Mouse (Mus musculus) gonadal fat pad, adult 2 months (tissue): ENCODE measurements at regions not wholly inside any gene's neighbourhood (a gene's known extent, or its start where the extent isn't known, plus 50 kb on each side); places are given as distances from the start of the nearest gene placed in this dataset.

ENCODE experiments used
- DNase-seq: peaks from one replicate; pipeline ENCODE4 v3.0.0-alpha.2; 2012; ENCODE audit warnings: low read depth

DNA sequence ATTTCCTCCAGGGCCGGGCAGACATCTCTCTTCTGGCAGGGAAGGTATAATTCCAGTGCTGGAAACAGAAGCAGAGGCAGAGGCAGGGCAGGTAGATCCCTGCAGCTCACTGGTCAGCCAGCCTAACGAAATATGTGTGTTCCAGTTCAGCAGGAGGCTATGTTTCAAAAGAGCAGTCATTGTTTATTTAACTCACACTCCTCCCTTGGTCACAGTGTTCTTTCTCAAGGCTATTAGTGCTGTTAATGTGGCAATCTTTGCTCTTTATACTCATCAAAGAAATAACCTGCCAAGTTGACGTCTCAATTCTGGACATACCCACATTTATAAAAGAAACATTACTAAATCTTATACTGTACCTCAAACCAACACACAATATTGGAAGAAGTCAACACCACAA is 253.3 kb upstream of the Adgrl3 start:
- DNase-seq, result peak; percentile 58

DNA sequence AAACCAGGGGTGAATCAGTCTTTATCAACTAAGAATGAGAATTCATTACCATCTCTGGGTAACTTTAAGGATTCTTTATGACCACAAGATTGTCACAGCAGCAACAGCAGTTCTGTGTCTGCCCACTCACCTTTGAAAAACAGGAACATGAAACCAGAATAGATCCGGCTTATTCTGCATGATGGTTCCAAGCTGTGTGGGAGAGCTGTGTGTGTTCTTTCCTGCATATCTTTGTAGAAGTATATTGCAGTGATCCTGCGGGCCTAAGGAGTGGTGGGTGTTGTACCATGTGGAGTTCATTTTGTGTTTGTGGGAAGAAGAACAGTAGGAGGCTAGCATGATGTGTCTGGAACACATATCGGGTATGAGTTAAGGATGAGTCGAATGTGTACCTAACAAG is 236.0 kb upstream of the Adgrl3 start:
- DNase-seq, result peak; percentile 30

GRCm38 (mm10) chr5:80784746-80785145 is 235.2 kb upstream of the Adgrl3 start:
- DNase-seq, result no peak

DNA sequence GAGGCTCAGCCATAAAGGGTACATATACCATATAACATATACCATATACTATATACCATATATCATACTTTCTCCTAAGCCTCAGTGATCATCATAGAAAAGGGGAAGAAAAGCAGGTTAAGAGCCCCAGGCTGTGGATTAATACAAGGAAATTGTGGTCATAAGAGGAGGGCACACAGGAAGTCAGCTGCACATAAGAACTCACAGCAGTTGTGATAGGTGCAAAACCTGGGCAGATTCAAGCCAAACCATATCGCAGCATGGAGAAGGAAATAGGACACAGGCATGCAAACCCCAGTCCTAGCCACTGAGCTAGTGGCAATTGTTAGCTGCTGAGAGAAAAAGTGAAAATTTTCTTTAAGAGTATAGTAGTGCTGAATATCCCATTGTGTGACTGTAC is 228.3 kb upstream of the Adgrl3 start:
- DNase-seq, result no peak

DNA sequence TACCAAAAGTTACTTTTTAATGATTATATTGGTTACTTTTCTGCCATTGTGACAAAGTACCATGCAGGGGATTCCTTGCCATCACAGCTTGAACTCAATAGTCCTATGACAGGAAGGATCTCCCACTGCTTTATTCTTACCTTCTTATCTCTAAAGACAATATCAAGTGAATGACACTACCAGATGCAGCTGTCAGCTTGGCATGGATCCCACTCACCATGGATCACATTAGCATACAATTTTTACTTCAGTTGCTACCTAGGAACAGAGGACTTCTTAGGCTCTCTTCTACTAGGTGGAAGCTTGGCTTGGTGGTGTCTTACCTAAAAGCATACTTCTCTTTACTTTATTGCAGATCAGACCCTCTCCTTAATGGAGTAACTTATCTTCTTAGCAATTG is 220.2 kb upstream of the Adgrl3 start:
- no peak for DNase-seq

DNA sequence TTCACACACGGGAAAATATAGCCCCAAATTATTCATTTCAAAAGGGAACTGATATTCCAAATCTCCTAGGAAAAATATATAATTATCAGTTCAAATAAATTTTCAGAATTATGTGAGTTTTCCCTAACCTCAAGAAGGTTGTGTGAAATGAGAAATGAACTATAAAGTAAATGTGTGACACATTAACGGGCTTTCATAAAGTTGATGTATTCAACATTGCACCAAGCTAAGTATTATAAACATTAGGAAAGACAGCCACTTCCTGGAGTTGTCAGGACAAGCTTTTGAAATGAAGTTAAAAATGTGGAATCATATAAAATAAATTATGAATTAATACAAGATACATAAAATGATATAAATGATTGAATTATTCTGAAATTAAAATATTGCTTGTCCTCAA is 207.0 kb upstream of the Adgrl3 start:
- no peak for DNase-seq

- no peak for DNase-seq
These were observed 200.7 kb upstream of the Adgrl3 start for GRCm38 (mm10) chr5:80819208-80819607.

DNA sequence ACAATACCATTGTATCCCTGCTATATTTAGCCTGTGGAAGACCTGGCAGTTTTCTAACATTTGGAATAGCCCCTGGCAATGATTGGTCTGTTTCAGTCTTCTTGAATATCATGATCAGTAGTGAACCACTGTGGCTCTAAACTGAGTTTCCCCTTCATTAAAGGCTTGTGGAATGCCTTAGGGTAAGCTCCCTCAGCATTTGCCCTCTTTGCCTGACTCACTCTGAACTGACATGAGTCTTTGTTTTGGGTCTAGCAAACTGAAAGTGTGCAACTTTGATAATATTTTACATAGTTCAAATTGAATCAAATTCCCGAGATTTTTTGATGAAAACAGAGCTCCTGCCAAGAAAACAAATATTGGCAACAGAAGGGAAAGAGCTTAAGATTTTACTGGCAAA is 177.4 kb upstream of the Adgrl3 start:
- no peak for DNase-seq

DNA sequence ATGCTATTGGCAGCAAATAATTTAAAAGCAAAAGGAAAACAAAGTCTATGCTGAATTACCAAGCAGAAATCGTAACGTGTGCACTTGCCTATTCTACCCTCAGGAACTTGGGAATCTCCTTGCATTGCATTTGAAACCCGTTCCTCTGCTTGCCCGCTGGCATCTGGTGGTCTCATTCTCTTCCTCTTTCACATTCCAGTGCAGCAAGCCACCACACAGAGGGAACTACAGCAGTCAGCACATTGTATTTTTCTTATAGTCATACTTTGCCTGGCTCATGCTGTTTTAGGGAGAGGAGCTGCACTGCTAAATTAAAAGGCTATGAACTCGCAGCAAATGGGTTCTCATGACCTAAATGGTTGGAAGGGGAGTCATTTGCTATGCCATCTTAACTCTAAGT is 164.9 kb upstream of the Adgrl3 start:
- DNase-seq, result no peak

DNA sequence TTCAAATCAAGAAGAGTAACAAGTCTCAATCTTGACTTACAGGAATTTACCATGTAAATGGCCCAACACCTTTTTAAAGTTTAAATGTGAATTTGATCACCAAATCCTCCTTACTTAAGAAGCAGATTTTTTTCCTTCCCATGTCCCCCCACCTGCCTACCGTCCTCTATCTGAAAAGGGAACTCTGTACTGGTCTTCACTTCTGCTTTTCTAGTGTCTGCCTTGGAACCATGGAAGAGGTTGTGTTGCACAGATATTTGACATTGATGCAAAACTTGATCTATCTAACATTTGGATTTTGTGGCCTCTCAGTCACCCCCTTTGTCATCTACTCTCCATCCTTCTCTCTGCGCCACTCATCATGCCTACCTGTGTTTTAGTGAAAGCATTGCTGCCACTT is 143.3 kb upstream of the Adgrl3 start:
- DNase-seq, result no peak

- DNase-seq, result no peak
These were observed 121.7 kb upstream of the Adgrl3 start for GRCm38 (mm10) chr5:80898230-80898629.

GRCm38 (mm10) chr5:80908771-80909170 is 111.2 kb upstream of the Adgrl3 start:
- DNase-seq, result no peak

GRCm38 (mm10) chr5:80938791-80939190 is 81.1 kb upstream of the Adgrl3 start:
- DNase-seq, result no peak

GRCm38 (mm10) chr5:80951861-80952599 is 67.9 kb upstream of the Adgrl3 start:
- no peak for DNase-seq

GRCm38 (mm10) chr5:80952600-80953218 is 67.2 kb upstream of the Adgrl3 start:
- no peak for DNase-seq
